In genomic region chr10:71130261-71130660, GRCm38 (mm10) we compare ENCODE assay signal across 17 mouse cellular contexts. TPM values are rescaled to one million over a fixed set of nuclear protein-coding genes. Genes with fewer than 3 reads are reported as not detected.
DNase-seq lines count a peak whose midpoint lies in the region; ATAC-seq and TF ChIP-seq lines count a peak whose summit lies in the region.
"Had no signal": no experiment of that assay in that cellular context is flagged by ENCODE, and none has a peak within 500 bp of the region (broad histone marks: within the 10 kb centered on the region; RNA-seq: fewer than 3 reads in every experiment).

No protein-coding gene starts in this region.

- dilution Hi-C loops in CH12.LX (cut with MboI; ENCODE audit: extremely low pct_ligation_motif_present, extremely low pct_unique_long_range_greater_than_20kb, low sequenced_read_pairs): no loop called here

- no peak overlapping the region for H3K4me3 ChIP-seq in CH12.LX (replicated peaks in 1 of 3; ENCODE audit: low read depth in 2 of 3, low read length in 2 of 3, poor library complexity in 1 of 3)
- H3K4me3 ChIP-seq in ES-E14 (ENCODE audit: insufficient read depth in 1 of 2, low read depth in 1 of 2, low read length in 2 of 2, poor library complexity in 1 of 2, severe bottlenecking in 1 of 2): peak overlapping the region in 1 of 2 experiments; percentile 52; a peak in 2 of 4 replicates
- no peak overlapping the region for H3K4me3 ChIP-seq in kidney, adult 2 months (ENCODE audit: insufficient read depth, low read depth, low read length)
- no peak overlapping the region for H3K4me3 ChIP-seq in heart, embryonic 11.5 days (ENCODE audit: low read depth, low read length)
- H3K4me3 ChIP-seq: heart, embryonic 10.5 days; liver, embryonic 13.5 days; neural tube, embryonic 13.5 days had no signal

- no peak overlapping the region for H3K4me2 ChIP-seq in CH12.LX (ENCODE audit: insufficient read depth, low read depth, poor library complexity, severe bottlenecking)
- no peak overlapping the region for H3K4me2 ChIP-seq in heart, embryonic 11.5 days
- H3K4me2 ChIP-seq: liver, embryonic 13.5 days; neural tube, embryonic 13.5 days had no signal

- no peak overlapping the region for H3K9ac ChIP-seq in CH12.LX (ENCODE audit: insufficient read depth, low read depth)
- no peak overlapping the region for H3K9ac ChIP-seq in ES-E14 (ENCODE audit: insufficient read depth, low read depth, low read length, poor library complexity, severe bottlenecking)
- H3K9ac ChIP-seq in heart, embryonic 11.5 days (ENCODE audit: low read depth, low read length): no peak overlapping the region
- H3K9ac ChIP-seq: liver, embryonic 13.5 days; neural tube, embryonic 13.5 days had no signal

- ATAC-seq in heart, embryonic 11.5 days (replicated peaks; ENCODE audit: insufficient number of reproducible peaks, low FRiP score, low TSS enrichment): no peak
- ATAC-seq: inflammation-experienced regulatory T-cells, adult 6 months had no signal

- TF ChIP-seq EP300 in CH12.LX (IDR thresholded peaks at IDR 0.05; ENCODE audit: low read length): no peak

- H3K27ac ChIP-seq in CH12.LX (ENCODE audit: insufficient read depth, low read depth): no peak overlapping the region
- H3K27ac ChIP-seq in ES-E14 (ENCODE audit: insufficient read depth, low read depth, low read length, poor library complexity, severe bottlenecking): no peak overlapping the region
- no peak overlapping the region for H3K27ac ChIP-seq in kidney, adult 2 months (ENCODE audit: insufficient read depth, low read depth, low read length)
- no peak overlapping the region for H3K27ac ChIP-seq in heart, embryonic 11.5 days (ENCODE audit: low read depth, low read length)
- H3K27ac ChIP-seq: heart, embryonic 10.5 days; liver, embryonic 13.5 days; neural tube, embryonic 13.5 days had no signal

- no peaks in the 10 kb centered on the region for H3K27me3 ChIP-seq in CH12.LX (replicated peaks)
- H3K27me3 ChIP-seq in kidney, adult 2 months (replicated peaks; ENCODE audit: control insufficient read depth, insufficient read depth, low read length): no peaks in the 10 kb centered on the region
- H3K27me3 ChIP-seq in heart, embryonic 11.5 days (ENCODE audit: control insufficient read depth, insufficient read depth, low read length): no peaks in the 10 kb centered on the region
- H3K27me3 ChIP-seq: liver, embryonic 13.5 days; neural tube, embryonic 13.5 days had no signal

- H3K4me1 ChIP-seq in CH12.LX (ENCODE audit: control insufficient read depth in 1 of 2, insufficient read depth in 2 of 2): no peaks in the 10 kb centered on the region
- H3K4me1 ChIP-seq in ES-E14 (ENCODE audit: control insufficient read depth in 2 of 2, insufficient read depth in 2 of 2, low read length in 2 of 2, poor library complexity in 1 of 2): peaks cover 0 to 2% of the 10 kb centered on the region in 2 experiments; a peak in 1 of 4 replicates
- H3K4me1 ChIP-seq in kidney, adult 2 months (ENCODE audit: control insufficient read depth, insufficient read depth, low read length): peaks cover 34% of the 10 kb centered on the region
- H3K4me1 ChIP-seq in heart, embryonic 11.5 days (ENCODE audit: control insufficient read depth, insufficient read depth, low read length): no peaks in the 10 kb centered on the region
- H3K4me1 ChIP-seq: heart, embryonic 10.5 days; liver, embryonic 13.5 days; neural tube, embryonic 13.5 days had no signal

- no peak for TF ChIP-seq CTCF in CH12.LX (conservative IDR thresholded peaks at IDR 0.05 in 1 of 2, IDR thresholded peaks at IDR 0.05 in 1 of 2; ENCODE audit: low read depth in 2 of 2, low read length in 2 of 2)
- TF ChIP-seq CTCF in kidney, adult 2 months (conservative IDR thresholded peaks at IDR 0.05; ENCODE audit: insufficient read depth, insufficient read length, low read depth, low read length): no peak

- no peak for TF ChIP-seq POLR2A in CH12.LX (IDR thresholded peaks at IDR 0.05; ENCODE audit: low read depth, low read length)
- no peak for TF ChIP-seq POLR2A in kidney, adult 2 months (IDR thresholded peaks at IDR 0.05; ENCODE audit: low read depth, low read length)

- no peak for TF ChIP-seq RAD21 in CH12.LX (IDR thresholded peaks at IDR 0.05; ENCODE audit: low read depth, low read length)

- DNase-seq in CH12.LX (ENCODE audit: extremely low read depth) (peak; percentile 27), ES-E14 (ENCODE audit: low read depth, low spot score) (peak; percentile 52)
- DNase-seq in kidney, adult 2 months: peak; percentile 79
- DNase-seq in kidney, postnatal 36 days: peak; percentile 63 to 79
- DNase-seq in c-Kit-positive CD71-positive TER-119-positive erythroid progenitor cells, embryonic 14.5 days (ENCODE audit: low spot score): no peak
- no peak for DNase-seq in ovary, postnatal 14 days (ENCODE audit: low spot score)
- DNase-seq: cerebellum, postnatal 36 days; gastrocnemius, postnatal 10 days; heart, postnatal 36 days; layer of hippocampus, postnatal 36 days; left cerebral cortex, postnatal 4 days; liver, embryonic 13.5 days; lung, postnatal 14 days had no signal

- 61% methylated on average over 9 of the region's 9 CpGs for WGBS in kidney, adult 2 months
- 39% methylated on average over 9 of the region's 9 CpGs for WGBS in heart, embryonic 11.5 days (ENCODE audit: insufficient replicate concordance)

- in situ Hi-C loops in CH12.LX (cut with MboI; ENCODE audit: low pct_ligation_motif_present, low pct_unique_long_range_greater_than_20kb, low sequenced_read_pairs) (no loop called here), ES-E14 (cut with MboI; ENCODE audit: low sequenced_read_pairs in 2 of 2, unreplicated experiment in 2 of 2) (no loop called here)

- H3K9me3 ChIP-seq in CH12.LX (replicated peaks; ENCODE audit: low read length): no peaks in the 10 kb centered on the region
- no peaks in the 10 kb centered on the region for H3K9me3 ChIP-seq in ES-E14 (ENCODE audit: control insufficient read depth, insufficient read depth, low read depth, low read length)
- H3K9me3 ChIP-seq in heart, embryonic 11.5 days (replicated peaks; ENCODE audit: control insufficient read depth, low read length): no peaks in the 10 kb centered on the region
- H3K9me3 ChIP-seq: heart, embryonic 10.5 days; liver, embryonic 13.5 days; neural tube, embryonic 13.5 days had no signal

- H3K36me3 ChIP-seq in CH12.LX (replicated peaks in 1 of 2; ENCODE audit: control insufficient read depth in 1 of 2, insufficient read depth in 1 of 2, low read length in 1 of 2) (no peaks in the 10 kb centered on the region), ES-E14 (ENCODE audit: control insufficient read depth, insufficient read depth, low read length, poor library complexity, severe bottlenecking) (no peaks in the 10 kb centered on the region)
- H3K36me3 ChIP-seq in kidney, adult 2 months (ENCODE audit: control insufficient read depth, insufficient read depth, low read length): no peaks in the 10 kb centered on the region
- no peaks in the 10 kb centered on the region for H3K36me3 ChIP-seq in heart, embryonic 11.5 days (ENCODE audit: control insufficient read depth, insufficient read depth, low read length)
- H3K36me3 ChIP-seq: heart, embryonic 10.5 days; liver, embryonic 13.5 days; neural tube, embryonic 13.5 days had no signal

- no peaks in the 10 kb centered on the region for H3K79me2 ChIP-seq in CH12.LX (replicated peaks; ENCODE audit: control insufficient read depth, extremely low read depth, insufficient read depth, poor library complexity, severe bottlenecking)

TF ChIP-seq in CH12.LX, 34 proteins besides CTCF, POLR2A, EP300 and RAD21:
- TF ChIP-seq MAX (IDR thresholded peaks at IDR 0.05; ENCODE audit: low read length): no peak
- no peak for TF ChIP-seq MEF2A (IDR thresholded peaks at IDR 0.05; ENCODE audit: borderline replicate concordance, low read depth, low read length)
- no peak for TF ChIP-seq ETS1 (conservative IDR thresholded peaks at IDR 0.05; ENCODE audit: low read depth, low read length)
- no peak for TF ChIP-seq ELF1 (IDR thresholded peaks at IDR 0.05; ENCODE audit: low read depth, low read length)
- TF ChIP-seq ZC3H11A (IDR thresholded peaks at IDR 0.05; ENCODE audit: low read depth, low read length): no peak
- TF ChIP-seq TCF12 (IDR thresholded peaks at IDR 0.05; ENCODE audit: low read depth, low read length): no peak
- TF ChIP-seq NRF1 (IDR thresholded peaks at IDR 0.05; ENCODE audit: low read depth, low read length): no peak
- TF ChIP-seq SIN3A (IDR thresholded peaks at IDR 0.05; ENCODE audit: low read length): no peak
- no peak for TF ChIP-seq TBP (conservative IDR thresholded peaks at IDR 0.05; ENCODE audit: low read depth, low read length)

TF ChIP-seq in ES-E14, 5 proteins besides CTCF, POLR2A, EP300 and RAD21:
- no peak for TF ChIP-seq ZNF384 (IDR thresholded peaks at IDR 0.05; ENCODE audit: low read depth, low read length)
- TF ChIP-seq HCFC1 (IDR thresholded peaks at IDR 0.05; ENCODE audit: borderline replicate concordance, insufficient read depth, low read length): no peak
- TF ChIP-seq CHD2 (IDR thresholded peaks at IDR 0.05; ENCODE audit: low read depth, low read length): no peak
- no peak for TF ChIP-seq ZC3H11A (IDR thresholded peaks at IDR 0.05; ENCODE audit: borderline replicate concordance, low read depth, low read length)
- TF ChIP-seq MAFK (IDR thresholded peaks at IDR 0.05; ENCODE audit: insufficient read depth, low read depth, low read length): no peak

RNA-seq across cellular contexts. Expression of gene Bicc1, which starts 29.2 kb away (rescaled TPM):
- total RNA-seq in CH12.LX (2012; rRNA removed) (not detected in 2 replicates), CH12.LX (2014; rRNA removed) (not detected in 2 replicates), ES-E14 (2012; rRNA removed) (1.2 and 1.8 TPM in 2 replicates)
- not detected in 2 replicates for polyA plus RNA-seq in CH12.LX (2012; ENCODE audit: insufficient read length, low read depth)
- 69.0 and 78.8 TPM in 2 replicates for polyA plus RNA-seq in kidney, adult 2 months (2012; rRNA removed)
- polyA plus RNA-seq in heart, embryonic 11.5 days (2014; fragmentation: Nextera tagmentation; extraction: Ambion mirVana): 14.1 and 14.8 TPM in 2 replicates

Comparison
In these comparisons a context has a peak if more than half of its experiments do, and no peak if none do; other contexts are left out.
1. DNase-seq: peak in CH12.LX (single experiment), ES-E14 (single experiment), kidney, adult 2 months (single experiment) and kidney, postnatal 36 days (2 of 2); none in c-Kit-positive CD71-positive TER-119-positive erythroid progenitor cells, embryonic 14.5 days (single experiment) and ovary, postnatal 14 days (single experiment).
2. RNA of gene Bicc1, which starts 29.2 kb away (polyA plus RNA-seq): 69.0 to 78.8 TPM in kidney, adult 2 months and 14.1 to 14.8 TPM in heart, embryonic 11.5 days; not detected in CH12.LX; every median in the first group is over 10 times any median in the second.